17 mouse cellular contexts compared by ENCODE assay signal in genomic region chr14:51195681-51196080, GRCm38 (mm10). TPM values are rescaled to one million over a fixed set of nuclear protein-coding genes. Genes with fewer than 3 reads are reported as not detected.
A peak's percentile ranks its signal among the peaks of the same experiment; 100 is the strongest.
DNase-seq lines count a peak whose midpoint lies in the region; ATAC-seq and TF ChIP-seq lines count a peak whose summit lies in the region.
"Had no signal": no experiment of that assay in that cellular context is flagged by ENCODE, and none has a peak within 500 bp of the region (broad histone marks: within the 10 kb centered on the region; RNA-seq: fewer than 3 reads in every experiment).

No protein-coding gene starts in this region.

- H3K27ac ChIP-seq in kidney, embryonic 15.5 days = no peak overlapping the region
- no peak overlapping the region for H3K27ac ChIP-seq in intestine, postnatal 0 days (ENCODE audit: low read depth, low read length)
- H3K27ac ChIP-seq: forebrain, embryonic 10.5 days; limb, embryonic 10.5 days; liver, embryonic 15.5 days had no signal

- ATAC-seq in kidney, embryonic 15.5 days (replicated peaks; ENCODE audit: low FRiP score) = no peak
- no peak for ATAC-seq in intestine, postnatal 0 days
- ATAC-seq: inflammation-experienced regulatory T-cells, adult 6 months had no signal

- intact Hi-C loops in heart, postnatal 14 days (cut with DNase I) = no loop called here

- no peak for TF ChIP-seq CTCF in intestine, postnatal 0 days (IDR thresholded peaks at IDR 0.05; ENCODE audit: low read depth)

- no peaks in the 10 kb centered on the region for H3K9me3 ChIP-seq in kidney, embryonic 15.5 days (replicated peaks)
- H3K9me3 ChIP-seq in intestine, postnatal 0 days (ENCODE audit: control insufficient read depth) = no peaks in the 10 kb centered on the region
- H3K9me3 ChIP-seq: forebrain, embryonic 10.5 days; limb, embryonic 10.5 days; liver, embryonic 15.5 days had no signal

- peak; percentile 34 for DNase-seq in kidney, adult 11 months
- DNase-seq in R1 (ENCODE audit: low read depth, low spot score) = peak; percentile 92
- DNase-seq in heart, postnatal 14 days = peak; percentile 40 to 42
- peak; percentile 46 for DNase-seq in lung, postnatal 14 days
- no peak for DNase-seq in embryo, embryonic 9.5 days (ENCODE audit: extremely low spot score)
- DNase-seq: cerebellum, adult 9-10 months; right cerebral cortex, postnatal 14 days; thymus, postnatal 36 days had no signal

- WGBS in kidney, embryonic 15.5 days = 87% methylated on average over 4 of the region's 4 CpGs
- WGBS in intestine, postnatal 0 days = 89% methylated on average over 4 of the region's 4 CpGs

- no peaks in the 10 kb centered on the region for H3K27me3 ChIP-seq in kidney, embryonic 15.5 days
- no peaks in the 10 kb centered on the region for H3K27me3 ChIP-seq in intestine, postnatal 0 days (replicated peaks; ENCODE audit: control insufficient read depth, insufficient read depth, low read length)
- H3K27me3 ChIP-seq: liver, embryonic 15.5 days had no signal

- no peak overlapping the region for H3K4me2 ChIP-seq in kidney, embryonic 15.5 days
- no peak overlapping the region for H3K4me2 ChIP-seq in intestine, postnatal 0 days (replicated peaks; ENCODE audit: low read depth)
- H3K4me2 ChIP-seq: liver, embryonic 15.5 days had no signal

- no peak overlapping the region for H3K4me3 ChIP-seq in kidney, embryonic 15.5 days (replicated peaks)
- no peak overlapping the region for H3K4me3 ChIP-seq in intestine, postnatal 0 days (ENCODE audit: low read depth, low read length)
- H3K4me3 ChIP-seq: forebrain, embryonic 10.5 days; limb, embryonic 10.5 days; liver, embryonic 15.5 days had no signal

- no peaks in the 10 kb centered on the region for H3K4me1 ChIP-seq in kidney, embryonic 15.5 days
- H3K4me1 ChIP-seq in intestine, postnatal 0 days (replicated peaks; ENCODE audit: control insufficient read depth, insufficient read depth, low read length) = no peaks in the 10 kb centered on the region
- H3K4me1 ChIP-seq: forebrain, embryonic 10.5 days; limb, embryonic 10.5 days; liver, embryonic 15.5 days had no signal

- H3K36me3 ChIP-seq in kidney, embryonic 15.5 days = no peaks in the 10 kb centered on the region
- H3K36me3 ChIP-seq in intestine, postnatal 0 days (ENCODE audit: control insufficient read depth, insufficient read depth) = no peaks in the 10 kb centered on the region
- H3K36me3 ChIP-seq: forebrain, embryonic 10.5 days; limb, embryonic 10.5 days; liver, embryonic 15.5 days had no signal

- no peak overlapping the region for H3K9ac ChIP-seq in kidney, embryonic 15.5 days
- H3K9ac ChIP-seq in intestine, postnatal 0 days (ENCODE audit: low read depth, low read length) = no peak overlapping the region
- H3K9ac ChIP-seq: liver, embryonic 15.5 days had no signal

RNA-seq across cellular contexts. Expression of gene Ang2, which starts 3.3 kb away (rescaled TPM):
- not detected in 2 replicates for polyA plus RNA-seq in kidney, embryonic 15.5 days (2015; fragmentation: Nextera tagmentation; extraction: Ambion mirVana)
- not detected for total RNA-seq in heart, postnatal 14 days (2021)
- not detected in 2 replicates for polyA plus RNA-seq in intestine, postnatal 0 days (2015; fragmentation: Nextera tagmentation; extraction: Ambion mirVana)
- total RNA-seq: layer of hippocampus, postnatal 10 days had no signal
- polyA plus RNA-seq: embryonic facial prominence, embryonic 11.5 days; forebrain, embryonic 10.5 days; heart, embryonic 16.5 days; inflammation-experienced regulatory T-cells, adult 6 months; limb, embryonic 10.5 days; liver, embryonic 15.5 days had no signal

RNA-seq across cellular contexts. Expression of gene Ear14, which starts 7.5 kb away (rescaled TPM):
- not detected in 2 replicates for polyA plus RNA-seq in kidney, embryonic 15.5 days (2015; fragmentation: Nextera tagmentation; extraction: Ambion mirVana)
- not detected for total RNA-seq in heart, postnatal 14 days (2021)
- polyA plus RNA-seq in intestine, postnatal 0 days (2015; fragmentation: Nextera tagmentation; extraction: Ambion mirVana) = not detected in 2 replicates
- total RNA-seq: layer of hippocampus, postnatal 10 days had no signal
- polyA plus RNA-seq: embryonic facial prominence, embryonic 11.5 days; forebrain, embryonic 10.5 days; heart, embryonic 16.5 days; inflammation-experienced regulatory T-cells, adult 6 months; limb, embryonic 10.5 days; liver, embryonic 15.5 days had no signal

RNA-seq across cellular contexts. Expression of gene Rnase2b, which starts 33.6 kb away (rescaled TPM):
- polyA plus RNA-seq in kidney, embryonic 15.5 days (2015; fragmentation: Nextera tagmentation; extraction: Ambion mirVana) = not detected in 2 replicates
- not detected for total RNA-seq in heart, postnatal 14 days (2021)
- not detected in 2 replicates for polyA plus RNA-seq in intestine, postnatal 0 days (2015; fragmentation: Nextera tagmentation; extraction: Ambion mirVana)
- total RNA-seq: layer of hippocampus, postnatal 10 days had no signal
- polyA plus RNA-seq: embryonic facial prominence, embryonic 11.5 days; forebrain, embryonic 10.5 days; heart, embryonic 16.5 days; inflammation-experienced regulatory T-cells, adult 6 months; limb, embryonic 10.5 days; liver, embryonic 15.5 days had no signal

RNA-seq across cellular contexts. Expression of gene Rnase1, which starts 49.1 kb away (rescaled TPM):
- 0.17 and 1.00 TPM in 2 replicates for polyA plus RNA-seq in kidney, embryonic 15.5 days (2015; fragmentation: Nextera tagmentation; extraction: Ambion mirVana)
- not detected for total RNA-seq in heart, postnatal 14 days (2021)
- polyA plus RNA-seq in intestine, postnatal 0 days (2015; fragmentation: Nextera tagmentation; extraction: Ambion mirVana) = 21.7 and 23.3 TPM in 2 replicates
- polyA plus RNA-seq: embryonic facial prominence, embryonic 11.5 days; forebrain, embryonic 10.5 days; inflammation-experienced regulatory T-cells, adult 6 months had no signal
